Mouse (Mus musculus) spleen, adult 10 weeks (tissue): Measurements from ENCODE around the gene Prl2c5. TPM values are rescaled to one million over a fixed set of nuclear protein-coding genes. Genes with fewer than 3 reads are reported as not detected.

Experiments
- polyA plus RNA-seq: library from polyadenylated mRNA; stranded (reverse); fragments of 350-450 nt; fragmentation: Illumina TruSeq; extraction: RNeasy Lipid Tissue Mini Kit (QIAGEN cat#74804); gene quantifications from one replicate; pipeline ENCODE4 v1.2.3, GENCODE M21; 2015; ENCODE audit warnings: low replicate concordance; ENCODE audit not compliant: insufficient read depth

Prl2c5 gene
- polyA plus RNA-seq, result not detected

DNA sequence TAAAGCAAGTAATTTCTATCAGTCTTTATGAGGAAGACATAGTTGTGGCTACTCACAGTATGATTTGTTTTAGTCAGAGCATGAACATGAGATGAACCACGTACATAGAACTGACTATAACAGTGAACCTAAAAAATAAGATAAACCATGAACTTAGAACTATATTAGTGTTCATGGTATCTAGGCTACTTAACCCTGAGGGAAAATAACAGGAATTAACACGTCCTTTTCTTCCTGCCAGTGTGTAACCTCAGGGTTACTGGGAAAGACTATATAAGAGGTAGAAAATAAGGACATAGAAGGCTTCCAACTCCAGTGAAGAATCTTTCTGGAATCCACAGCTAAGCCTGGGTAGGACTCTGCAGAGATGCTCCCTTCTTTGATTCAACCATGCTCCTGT is at the start of gene Prl2c5:
Prl2c5 (plus strand) TSS at position 301 of the 400 bp plus-strand sequence.

Other genes with a start within 250 kb of the Prl2c5 start
- not detected for gene Prl2c2, start 177.3 kb upstream of the Prl2c5 start, polyA plus RNA-seq
- gene Gpr137b, start 211.3 kb downstream of the Prl2c5 start, polyA plus RNA-seq, result 54.0 TPM